Mouse (Mus musculus) hematopoietic stem cell, adult 5-6 weeks (primary cell): ENCODE data around the gene Gm17535. TPM values are rescaled to one million over a fixed set of nuclear protein-coding genes. Genes with fewer than 3 reads are reported as not detected.
"Not testable (repeated sequence)": the region's sequence is repeated elsewhere in the genome, so short reads cannot be mapped to it uniquely, and the experiment has no call there.

Source experiments
- ATAC-seq, 2 experiments: fragments of 125-278 bp in 1 of 2; replicated peaks in 1 of 2; 2 replicates each; pipeline ENCODE4 v1.8.0; 2016 to 2017; ENCODE audit warnings: inconsistent platforms in 2 of 2, mild to moderate bottlenecking in 2 of 2, moderate number of reproducible peaks in 2 of 2, low read depth in 1 of 2, moderate TSS enrichment in 1 of 2; ENCODE audit not compliant: low FRiP score in 2 of 2, poor library complexity in 2 of 2, severe bottlenecking in 2 of 2, insufficient read depth in 1 of 2, low TSS enrichment in 1 of 2
- total RNA-seq: library from RNA; stranded (forward); fragments of 172-1452, 232-1000 nt; gene quantifications from 2 replicates; pipeline ENCODE4 v1.2.3, GENCODE M21; 2017

Gm17535 gene
- total RNA-seq = not detected in 2 replicates

- ATAC-seq = not testable (repeated sequence)
These were observed at the start of gene Gm17535 for GRCm38 (mm10) chr9:3034299-3034698. Gene Gm17535, plus strand, starts transcription at chr9:3034599.

GRCm38 (mm10) chr9:3000445-3000972, 33.9 kb upstream of the Gm17535 start, which contains the start of gene Gm10722:
Gene Gm10722, plus strand, starts transcription at chr9:3000922.
- ATAC-seq = not testable (repeated sequence)

DNA sequence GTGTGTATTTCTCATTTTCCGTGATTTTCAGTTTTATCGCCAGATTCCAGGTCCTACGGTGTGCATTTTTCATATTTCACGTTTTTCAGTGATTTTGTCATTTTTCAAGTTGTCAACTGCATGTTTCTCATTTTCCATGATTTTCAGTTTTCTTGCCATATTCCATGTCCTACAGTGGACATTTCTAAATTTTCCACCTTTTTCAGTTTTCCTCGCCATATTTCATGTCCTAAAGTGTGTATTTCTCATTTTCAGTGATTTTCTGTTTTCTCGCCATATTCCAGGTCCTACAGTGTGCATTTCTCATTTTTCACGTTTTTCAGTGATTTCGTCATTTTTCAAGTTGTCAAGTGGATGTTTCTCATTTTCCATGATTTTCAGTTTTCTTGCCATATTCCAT, 33.4 kb upstream of the Gm17535 start:
- not testable (repeated sequence) for ATAC-seq

DNA sequence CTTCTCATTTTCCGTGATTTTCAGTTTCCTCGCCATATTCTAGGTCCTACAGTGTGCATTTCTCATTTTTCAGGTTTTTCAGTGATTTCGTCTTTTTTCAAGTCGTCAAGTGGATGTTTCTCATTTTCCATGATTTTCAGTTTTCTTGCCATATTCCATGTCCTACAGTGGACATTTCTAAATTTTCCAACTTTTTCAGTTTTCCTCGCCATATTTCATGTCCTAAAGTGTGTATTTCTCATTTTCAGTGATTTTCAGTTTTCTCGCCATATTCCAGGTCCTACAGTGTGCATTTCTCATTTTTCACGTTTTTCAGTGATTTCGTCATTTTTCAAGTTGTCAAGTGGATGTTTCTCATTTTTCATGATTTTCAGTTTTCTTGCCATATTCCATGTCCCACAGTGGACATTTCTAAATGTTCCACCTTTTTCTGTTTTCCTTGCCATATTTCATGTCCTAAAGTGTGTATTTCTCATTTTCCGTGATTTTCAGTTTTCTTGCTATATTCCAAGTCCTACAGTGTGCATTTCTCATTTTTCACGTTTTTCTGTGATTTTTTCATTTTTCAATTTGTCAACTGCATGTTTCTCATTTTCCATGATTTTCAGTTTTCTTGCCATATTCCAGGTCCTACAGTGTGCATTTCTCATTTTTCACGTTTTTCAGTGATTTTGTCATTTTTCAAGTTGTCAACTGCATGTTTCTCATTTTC, 32.3 kb upstream of the Gm17535 start:
- peak; percentile 25 to 40; a peak in 2 of 4 replicates for ATAC-seq

- not testable (repeated sequence) for ATAC-seq
These were observed 31.5 kb upstream of the Gm17535 start, which contains the start of gene Gm11168 for GRCm38 (mm10) chr9:3002794-3003396. Gene Gm11168, plus strand, starts transcription at chr9:3003346.

GRCm38 (mm10) chr9:3006179-3006578, 28.2 kb upstream of the Gm17535 start:
- ATAC-seq = peak; percentile 30 to 43

GRCm38 (mm10) chr9:3006636-3007035, 27.8 kb upstream of the Gm17535 start:
- not testable (repeated sequence) for ATAC-seq

GRCm38 (mm10) chr9:3007272-3007671, 27.1 kb upstream of the Gm17535 start:
- ATAC-seq = peak; percentile 24 to 25

DNA sequence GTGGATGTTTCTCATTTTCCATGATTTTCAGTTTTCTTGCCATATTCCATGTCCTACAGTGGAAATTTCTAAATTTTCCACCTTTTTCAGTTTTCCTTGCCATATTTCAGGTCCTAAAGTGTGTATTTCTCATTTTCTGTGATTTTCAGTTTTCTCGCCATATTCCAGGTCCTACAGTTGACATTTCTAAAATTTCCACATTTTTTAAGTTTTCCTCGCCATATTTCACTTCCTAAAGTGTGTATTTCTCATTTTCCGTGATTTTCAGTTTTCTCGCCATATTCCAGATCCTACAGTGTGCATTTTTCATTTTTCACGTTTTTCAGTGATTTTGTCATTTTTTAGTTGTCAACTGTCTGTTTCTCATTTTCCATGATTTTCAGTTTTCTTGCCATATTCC, 25.1 kb upstream of the Gm17535 start:
- peak; percentile 14 to 24 for ATAC-seq

DNA sequence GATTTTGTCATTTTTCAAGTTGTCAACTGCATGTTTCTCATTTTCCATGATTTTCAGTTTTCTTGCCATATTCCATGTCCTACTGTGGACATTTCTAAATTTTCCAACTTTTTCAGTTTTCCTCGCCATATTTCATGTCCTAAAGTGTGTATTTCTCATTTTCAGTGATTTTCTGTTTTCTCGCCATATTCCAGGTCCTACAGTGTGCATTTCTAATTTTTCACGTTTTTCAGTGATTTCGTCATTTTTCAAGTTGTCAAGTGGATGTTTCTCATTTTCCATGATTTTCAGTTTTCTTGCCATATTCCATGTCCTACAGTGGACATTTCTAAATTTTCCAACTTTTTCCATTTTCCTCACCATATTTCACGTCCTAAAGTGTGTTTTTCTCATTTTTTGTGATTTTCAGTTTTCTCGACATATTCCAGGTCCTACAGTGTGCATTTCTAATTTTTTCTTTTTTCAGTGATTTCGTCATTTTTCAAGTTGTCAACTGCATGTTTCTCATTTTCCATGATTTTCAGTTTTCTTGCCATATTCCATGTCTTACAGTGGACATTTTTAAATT, 22.3 kb upstream of the Gm17535 start:
- peak; percentile 39 to 56 for ATAC-seq

DNA sequence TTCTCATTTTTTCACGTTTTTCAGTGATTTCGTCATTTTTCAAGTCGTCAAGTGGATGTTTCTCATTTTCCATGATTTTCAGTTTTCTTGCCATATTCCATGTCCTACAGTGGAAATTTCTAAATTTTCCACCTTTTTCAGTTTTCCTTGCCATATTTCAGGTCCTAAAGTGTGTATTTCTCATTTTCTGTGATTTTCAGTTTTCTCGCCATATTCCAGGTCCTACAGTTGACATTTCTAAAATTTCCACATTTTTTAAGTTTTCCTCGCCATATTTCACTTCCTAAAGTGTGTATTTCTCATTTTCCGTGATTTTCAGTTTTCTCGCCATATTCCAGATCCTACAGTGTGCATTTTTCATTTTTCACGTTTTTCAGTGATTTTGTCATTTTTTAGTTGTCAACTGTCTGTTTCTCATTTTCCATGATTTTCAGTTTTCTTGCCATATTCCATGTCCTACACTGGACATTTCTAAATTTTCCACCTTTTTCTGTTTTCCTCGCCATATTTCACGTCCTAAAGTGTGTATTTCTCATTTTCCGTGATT, 21.6 kb upstream of the Gm17535 start, which contains the start of gene Gm10721:
Gene Gm10721, plus strand, starts transcription at position 408 of the 547 bp plus-strand sequence.
- ATAC-seq = peak; percentile 37 to 39

DNA sequence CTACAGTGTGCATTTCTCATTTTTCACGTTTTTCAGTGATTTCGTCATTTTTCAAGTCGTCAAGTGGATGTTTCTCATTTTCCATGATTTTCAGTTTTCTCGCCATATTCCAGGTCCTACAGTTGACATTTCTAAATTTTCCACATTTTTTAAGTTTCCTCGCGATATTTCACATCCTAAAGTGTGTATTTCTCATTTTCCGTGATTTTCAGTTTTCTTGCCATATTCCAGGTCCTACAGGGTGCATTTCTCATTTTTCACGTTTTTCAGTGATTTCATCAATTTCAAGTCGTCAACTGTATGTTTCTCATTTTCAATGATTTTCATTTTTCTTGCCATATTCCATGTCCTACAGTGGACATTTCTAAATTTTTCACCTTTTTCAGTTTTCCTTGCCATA, 19.0 kb upstream of the Gm17535 start, which contains the start of gene Gm10720:
Gene Gm10720, plus strand, starts transcription at position 301 of the 400 bp plus-strand sequence.
- not testable (repeated sequence) for ATAC-seq

GRCm38 (mm10) chr9:3015896-3016295, 18.5 kb upstream of the Gm17535 start:
- ATAC-seq = not testable (repeated sequence)

DNA sequence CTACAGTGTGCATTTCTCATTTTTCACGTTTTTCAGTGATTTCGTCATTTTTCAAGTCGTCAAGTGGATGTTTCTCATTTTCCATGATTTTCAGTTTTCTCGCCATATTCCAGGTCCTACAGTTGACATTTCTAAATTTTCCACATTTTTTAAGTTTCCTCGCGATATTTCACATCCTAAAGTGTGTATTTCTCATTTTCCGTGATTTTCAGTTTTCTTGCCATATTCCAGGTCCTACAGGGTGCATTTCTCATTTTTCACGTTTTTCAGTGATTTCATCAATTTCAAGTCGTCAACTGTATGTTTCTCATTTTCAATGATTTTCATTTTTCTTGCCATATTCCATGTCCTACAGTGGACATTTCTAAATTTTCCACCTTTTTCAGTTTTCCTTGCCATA, 17.3 kb upstream of the Gm17535 start, which contains the start of gene Gm10719:
Gene Gm10719, plus strand, starts transcription at position 301 of the 400 bp plus-strand sequence.
- ATAC-seq = not testable (repeated sequence)

DNA sequence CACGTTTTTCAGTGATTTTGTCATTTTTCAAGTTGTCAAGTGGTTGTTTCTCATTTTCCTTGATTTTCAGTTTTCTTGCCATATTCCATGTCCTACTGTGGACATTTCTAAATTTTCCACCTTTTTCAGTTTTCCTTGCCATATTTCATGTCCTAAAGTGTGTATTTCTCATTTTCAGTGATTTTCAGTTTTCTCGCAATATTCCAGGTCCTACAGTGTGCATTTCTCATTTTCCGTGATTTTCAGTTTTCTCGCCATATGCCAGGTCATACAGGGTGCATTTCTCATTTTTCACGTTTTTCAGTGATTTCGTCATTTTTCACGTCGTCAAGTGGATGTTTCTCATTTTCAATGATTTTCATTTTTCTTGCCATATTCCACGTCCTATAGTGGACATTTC, 15.5 kb upstream of the Gm17535 start:
- ATAC-seq = not testable (repeated sequence)

GRCm38 (mm10) chr9:3019835-3020727, 14.3 kb upstream of the Gm17535 start:
- ATAC-seq = peak; percentile 40 to 48
